Mouse (Mus musculus) embryonic facial prominence, embryonic 13.5 days (tissue): ENCODE measurements around the gene Vmp1. TPM values are rescaled to one million over a fixed set of nuclear protein-coding genes. Genes with fewer than 3 reads are reported as not detected.

ENCODE experiments used
- ATAC-seq: fragments of 200-750 bp; cut with Nextera tagmentation; 2 replicates; pipeline ENCODE4 v1.8.0; 2017; ENCODE audit warnings: low read depth; ENCODE audit not compliant: insufficient number of reproducible peaks, insufficient read depth, low FRiP score, low TSS enrichment
- H3K27ac ChIP-seq: fragments of 300-500 bp; sonication (generic); 2 replicates; pipeline ENCODE4 v1.5.1; 2015; ENCODE audit warnings: moderate library complexity, mild to moderate bottlenecking, inconsistent platforms
- H3K27me3 ChIP-seq: fragments of 300-500 bp; sonication (generic); 2 replicates; pipeline ENCODE4 v1.6.1; 2015; ENCODE audit warnings: mild to moderate bottlenecking, inconsistent platforms
- H3K36me3 ChIP-seq: fragments of 300-500 bp; sonication (generic); 2 replicates; pipeline ENCODE4 v1.6.1; 2015; ENCODE audit warnings: mild to moderate bottlenecking, inconsistent platforms
- H3K4me1 ChIP-seq: fragments of 300-500 bp; sonication (generic); 2 replicates; pipeline ENCODE4 v1.6.1; 2015; ENCODE audit warnings: inconsistent platforms
- H3K4me2 ChIP-seq: fragments of 300-500 bp; sonication (generic); 2 replicates; pipeline ENCODE4 v1.6.1; 2015; ENCODE audit warnings: moderate library complexity, mild to moderate bottlenecking, inconsistent platforms
- H3K4me3 ChIP-seq: fragments of 300-500 bp; sonication (generic); 2 replicates; pipeline ENCODE4 v1.5.1; 2015; ENCODE audit warnings: mild to moderate bottlenecking, inconsistent platforms
- H3K9ac ChIP-seq: fragments of 300-500 bp; sonication (generic); 2 replicates; pipeline ENCODE4 v1.6.1; 2015; ENCODE audit warnings: mild to moderate bottlenecking, inconsistent platforms
- H3K9me3 ChIP-seq: fragments of 300-500 bp; sonication (generic); 2 replicates; pipeline ENCODE4 v1.6.1; 2016; ENCODE audit warnings: inconsistent platforms
- WGBS: fragments of 180-500 bp; shearing (Covaris S2); methylation state at CpG from one replicate; pipeline ENCODE4 v1.1.7; 2015; ENCODE audit warnings: mixed read lengths; 5-methylcytosine and 5-hydroxymethylcytosine counted together
- polyA plus RNA-seq: library from polyadenylated mRNA; unstranded; fragments of >200 nt; fragmentation: Nextera tagmentation; extraction: Ambion mirVana; gene quantifications from 2 replicates; pipeline ENCODE4 v1.2.1, GENCODE M21; 2015

The Vmp1 gene
- polyA plus RNA-seq, 1 experiment from 2014 or later: 86.1 TPM

- Histone ChIP-seq H3K9me3 (no peaks in the 10 kb centered on the region), H3K4me1 (no peaks in the 10 kb centered on the region), H3K4me3 (no peak overlapping the region), H3K27me3 (no peaks in the 10 kb centered on the region), H3K9ac (no peak overlapping the region), H3K36me3 (peaks cover 15% of the 10 kb centered on the region), H3K4me2 (no peak overlapping the region), H3K27ac (no peak overlapping the region)
- 93% methylated on average over 2 of the region's 2 CpGs for WGBS
- ATAC-seq: no peak
Measured at GRCm38 (mm10) chr11:86606621-86607339, 76.9 kb downstream of the Vmp1 start.

GRCm38 (mm10) chr11:86604732-86605520, 78.7 kb downstream of the Vmp1 start:
- no peak overlapping the region for H3K4me3 ChIP-seq
- no peak overlapping the region for H3K4me2 ChIP-seq
- no peaks in the 10 kb centered on the region for H3K27me3 ChIP-seq
- ATAC-seq: no peak
- H3K9ac ChIP-seq: no peak overlapping the region
- no peak overlapping the region for H3K27ac ChIP-seq
- H3K4me1 ChIP-seq: no peaks in the 10 kb centered on the region
- H3K36me3 ChIP-seq: peaks cover 14% of the 10 kb centered on the region
- no peaks in the 10 kb centered on the region for H3K9me3 ChIP-seq
- 87% methylated on average over 5 of the region's 5 CpGs for WGBS

- ATAC-seq: no peak
- no peak overlapping the region for H3K4me2 ChIP-seq
- H3K27me3 ChIP-seq: no peaks in the 10 kb centered on the region
- no peaks in the 10 kb centered on the region for H3K9me3 ChIP-seq
- H3K4me3 ChIP-seq: no peak overlapping the region
- H3K4me1 ChIP-seq: no peaks in the 10 kb centered on the region
- WGBS: 91% methylated on average over 3 of the region's 3 CpGs
- no peak overlapping the region for H3K27ac ChIP-seq
- H3K9ac ChIP-seq: no peak overlapping the region
- H3K36me3 ChIP-seq: peaks cover 13% of the 10 kb centered on the region
Measured at GRCm38 (mm10) chr11:86604289-86604688, 79.3 kb downstream of the Vmp1 start.

- no peak for ATAC-seq
- H3K27ac ChIP-seq: no peak overlapping the region
- peaks cover 13% of the 10 kb centered on the region for H3K36me3 ChIP-seq
- no peak overlapping the region for H3K4me3 ChIP-seq
- H3K4me2 ChIP-seq: no peak overlapping the region
- H3K4me1 ChIP-seq: no peaks in the 10 kb centered on the region
- no peak overlapping the region for H3K9ac ChIP-seq
- WGBS: 94% methylated on average over 1 of the region's 1 CpGs
- H3K27me3 ChIP-seq: no peaks in the 10 kb centered on the region
- no peaks in the 10 kb centered on the region for H3K9me3 ChIP-seq
Measured at GRCm38 (mm10) chr11:86603719-86604118, 79.9 kb downstream of the Vmp1 start.

- Histone ChIP-seq H3K9me3 (no peaks in the 10 kb centered on the region), H3K36me3 (peaks cover 13% of the 10 kb centered on the region), H3K4me3 (no peak overlapping the region), H3K9ac (no peak overlapping the region), H3K27me3 (no peaks in the 10 kb centered on the region), H3K4me2 (no peak overlapping the region), H3K27ac (no peak overlapping the region), H3K4me1 (no peaks in the 10 kb centered on the region)
- 26% methylated on average over 3 of the region's 3 CpGs for WGBS
- no peak for ATAC-seq
Measured at GRCm38 (mm10) chr11:86602116-86602515, 81.5 kb downstream of the Vmp1 start.

- no peak for ATAC-seq
- Histone ChIP-seq H3K27me3 (no peaks in the 10 kb centered on the region), H3K4me2 (no peak overlapping the region), H3K9ac (no peak overlapping the region), H3K36me3 (peaks cover 3% of the 10 kb centered on the region; the same call in 1 of the 2 replicates), H3K4me1 (peaks cover 6% of the 10 kb centered on the region), H3K9me3 (no peaks in the 10 kb centered on the region), H3K4me3 (no peak overlapping the region), H3K27ac (peak overlapping the region; percentile 22; the same call in 1 of the 2 replicates)
- 80% methylated on average over 7 of the region's 7 CpGs for WGBS
Measured at GRCm38 (mm10) chr11:86600209-86600557, 83.5 kb downstream of the Vmp1 start.

GRCm38 (mm10) chr11:86599378-86600208, 84.0 kb downstream of the Vmp1 start:
- Histone ChIP-seq H3K9ac (no peak overlapping the region), H3K27me3 (no peaks in the 10 kb centered on the region), H3K36me3 (peaks cover 3% of the 10 kb centered on the region; the same call in 1 of the 2 replicates), H3K4me1 (peaks cover 6% of the 10 kb centered on the region), H3K27ac (peak overlapping the region; percentile 22; the same call in 1 of the 2 replicates), H3K4me3 (no peak overlapping the region), H3K9me3 (no peaks in the 10 kb centered on the region), H3K4me2 (no peak overlapping the region)
- ATAC-seq: no peak
- WGBS: 73% methylated on average over 4 of the region's 4 CpGs

- no peak overlapping the region for H3K9ac ChIP-seq
- peaks cover 6% of the 10 kb centered on the region for H3K36me3 ChIP-seq
- no peaks in the 10 kb centered on the region for H3K9me3 ChIP-seq
- no peak overlapping the region for H3K4me2 ChIP-seq
- peaks cover 6% of the 10 kb centered on the region for H3K4me1 ChIP-seq
- no peaks in the 10 kb centered on the region for H3K27me3 ChIP-seq
- ATAC-seq: no peak
- 91% methylated on average over 1 of the region's 1 CpGs for WGBS
- no peak overlapping the region for H3K27ac ChIP-seq
- no peak overlapping the region for H3K4me3 ChIP-seq
Measured at GRCm38 (mm10) chr11:86598572-86598971, 85.1 kb downstream of the Vmp1 start.

GRCm38 (mm10) chr11:86598154-86598553, 85.5 kb downstream of the Vmp1 start:
- H3K27ac ChIP-seq: no peak overlapping the region
- H3K36me3 ChIP-seq: peaks cover 6% of the 10 kb centered on the region
- no peaks in the 10 kb centered on the region for H3K9me3 ChIP-seq
- no peaks in the 10 kb centered on the region for H3K27me3 ChIP-seq
- H3K4me3 ChIP-seq: no peak overlapping the region
- no peak for ATAC-seq
- H3K9ac ChIP-seq: no peak overlapping the region
- no peak overlapping the region for H3K4me2 ChIP-seq
- WGBS: 90% methylated on average over 5 of the region's 5 CpGs
- peaks cover 6% of the 10 kb centered on the region for H3K4me1 ChIP-seq

GRCm38 (mm10) chr11:86596976-86597375, 86.7 kb downstream of the Vmp1 start:
- no peaks in the 10 kb centered on the region for H3K27me3 ChIP-seq
- H3K4me3 ChIP-seq: no peak overlapping the region
- H3K9me3 ChIP-seq: no peaks in the 10 kb centered on the region
- H3K9ac ChIP-seq: no peak overlapping the region
- peaks cover 6% of the 10 kb centered on the region for H3K4me1 ChIP-seq
- peaks cover 6% of the 10 kb centered on the region for H3K36me3 ChIP-seq
- 89% methylated on average over 3 of the region's 3 CpGs for WGBS
- no peak for ATAC-seq
- H3K4me2 ChIP-seq: no peak overlapping the region
- no peak overlapping the region for H3K27ac ChIP-seq

- no peak overlapping the region for H3K9ac ChIP-seq
- peaks cover 6% of the 10 kb centered on the region for H3K4me1 ChIP-seq
- peaks cover 6% of the 10 kb centered on the region for H3K36me3 ChIP-seq
- no peaks in the 10 kb centered on the region for H3K9me3 ChIP-seq
- no peak overlapping the region for H3K4me3 ChIP-seq
- no peak for ATAC-seq
- H3K27me3 ChIP-seq: no peaks in the 10 kb centered on the region
- peak overlapping the region; percentile 78 for H3K27ac ChIP-seq
- WGBS: 54% methylated on average over 7 of the region's 7 CpGs
- H3K4me2 ChIP-seq: no peak overlapping the region
Measured at GRCm38 (mm10) chr11:86596187-86596960, 87.3 kb downstream of the Vmp1 start.
